Mouse (Mus musculus) MEL (cell line): ENCODE results near the gene Slc13a2. TPM values are rescaled to one million over a fixed set of nuclear protein-coding genes. Genes with fewer than 3 reads are reported as not detected.

ENCODE experiments used
- DNase-seq: peaks from one replicate; pipeline ENCODE4 v3.0.0; 2011; ENCODE audit warnings: low read depth, low spot score
- H3K27ac ChIP-seq: 2 replicates; pipeline ENCODE4 v1.5.1; 2012; ENCODE audit warnings: low read depth, mild to moderate bottlenecking, control low read depth, low read length, moderate library complexity; ENCODE audit not compliant: control insufficient read depth
- H3K27me3 ChIP-seq, 2 experiments: fragments of 150-350 bp in 1 of 2; sonication (generic) in 1 of 2; 2 replicates each; pipeline ENCODE4 v1.6.1; 2012; ENCODE audit warnings: low read length in 2 of 2, mild to moderate bottlenecking in 2 of 2, improper control_type of control experiment in 1 of 2, moderate library complexity in 1 of 2; ENCODE audit not compliant: insufficient read depth in 2 of 2, control insufficient read depth in 1 of 2
- H3K36me3 ChIP-seq, 2 experiments: 2 replicates each; pipeline ENCODE4 v1.6.1; 2012 to 2014; ENCODE audit warnings: low read length in 2 of 2, improper control_type of control experiment in 1 of 2, inconsistent platforms in 1 of 2, mild to moderate bottlenecking in 1 of 2; ENCODE audit not compliant: insufficient read depth in 2 of 2, control insufficient read depth in 1 of 2
- H3K4me1 ChIP-seq, 2 experiments: fragments of 150-350 bp in 1 of 2; sonication (generic) in 1 of 2; 2 replicates each; pipeline ENCODE4 v1.6.1; 2012; ENCODE audit warnings: low read length in 2 of 2, improper control_type of control experiment in 1 of 2, mild to moderate bottlenecking in 1 of 2; ENCODE audit not compliant: insufficient read depth in 2 of 2, control insufficient read depth in 1 of 2
- H3K4me3 ChIP-seq, 2 experiments: fragments of 150-350 bp in 1 of 2; sonication (generic) in 1 of 2; 2 replicates each; pipeline ENCODE4 v1.5.1; 2012; ENCODE audit warnings: low read depth in 2 of 2, low read length in 2 of 2, mild to moderate bottlenecking in 2 of 2, moderate library complexity in 2 of 2, control low read depth in 1 of 2, improper control_type of control experiment in 1 of 2; ENCODE audit not compliant: control insufficient read depth in 1 of 2, insufficient read depth in 1 of 2
- H3K79me2 ChIP-seq: 2 replicates; pipeline ENCODE4 v1.6.1; 2012; ENCODE audit warnings: mild to moderate bottlenecking, low read length, moderate library complexity; ENCODE audit not compliant: control insufficient read depth, poor library complexity, insufficient read depth
- H3K9ac ChIP-seq: 2 replicates; pipeline ENCODE4 v1.6.1; 2012; ENCODE audit warnings: low read depth, mild to moderate bottlenecking, control low read depth, low read length, moderate library complexity; ENCODE audit not compliant: control insufficient read depth, poor library complexity, severe bottlenecking
- H3K9me3 ChIP-seq: fragments of 150-350 bp; sonication (generic); replicated peaks from 2 replicates; pipeline ENCODE4 v1.6.1; 2012; ENCODE audit warnings: mild to moderate bottlenecking, low read length, improper control_type of control experiment, moderate library complexity; ENCODE audit not compliant: insufficient read depth
- CHD1 ChIP-seq: IDR thresholded peaks from 2 replicates; pipeline ENCODE4 v1.6.1; 2012; ENCODE audit warnings: low read depth, mild to moderate bottlenecking, inconsistent platforms, low read length, improper control_type of control experiment
- EP300 ChIP-seq, 2 experiments: IDR thresholded peaks; 2 replicates each; pipeline ENCODE4 v1.6.1; 2011; ENCODE audit warnings: improper control_type of control experiment in 2 of 2, low read length in 2 of 2, low read depth in 1 of 2, mild to moderate bottlenecking in 1 of 2
- GABPA ChIP-seq: IDR thresholded peaks from 2 replicates; pipeline ENCODE4 v1.6.1; 2012; ENCODE audit warnings: low read depth, mild to moderate bottlenecking, inconsistent platforms, low read length, improper control_type of control experiment, moderate library complexity
- GATA1 ChIP-seq: IDR thresholded peaks from 2 replicates; pipeline ENCODE4 v1.6.1; 2011; ENCODE audit warnings: low read depth, low read length, improper control_type of control experiment
- HCFC1 ChIP-seq: IDR thresholded peaks from 2 replicates; pipeline ENCODE4 v1.6.1; 2012; ENCODE audit warnings: low read depth, mild to moderate bottlenecking, inconsistent platforms, low read length, improper control_type of control experiment, moderate library complexity
- JUND ChIP-seq: IDR thresholded peaks from 2 replicates; pipeline ENCODE4 v1.6.1; 2011; ENCODE audit warnings: low read depth, mild to moderate bottlenecking, improper control_type of control experiment, low read length
- KAT2A ChIP-seq: conservative IDR thresholded peaks from 2 replicates; pipeline ENCODE4 v1.6.1; 2012; ENCODE audit warnings: low read depth, low read length, improper control_type of control experiment, inconsistent platforms
- MAFK ChIP-seq: IDR thresholded peaks from 2 replicates; pipeline ENCODE4 v1.6.1; 2011; ENCODE audit warnings: low read depth, mild to moderate bottlenecking, low read length, improper control_type of control experiment, borderline replicate concordance
- MEF2A ChIP-seq: IDR thresholded peaks from 2 replicates; pipeline ENCODE4 v1.6.1; 2014; ENCODE audit warnings: low read depth, mild to moderate bottlenecking, inconsistent platforms, low read length, improper control_type of control experiment; ENCODE audit not compliant: poor library complexity, insufficient replicate concordance, severe bottlenecking; ENCODE audit errors: extremely low read depth
- MXI1 ChIP-seq: IDR thresholded peaks from 2 replicates; pipeline ENCODE4 v1.6.1; 2011; ENCODE audit warnings: mild to moderate bottlenecking, low read depth, low read length, improper control_type of control experiment
- MYB ChIP-seq: IDR thresholded peaks from 2 replicates; pipeline ENCODE4 v1.6.1; 2011; ENCODE audit warnings: mild to moderate bottlenecking, low read depth, low read length, improper control_type of control experiment
- NELFE ChIP-seq: IDR thresholded peaks from 2 replicates; pipeline ENCODE4 v1.6.1; 2011; ENCODE audit warnings: low read depth, low read length, improper control_type of control experiment
- POLR2AphosphoS5 ChIP-seq: IDR thresholded peaks from 2 replicates; pipeline ENCODE4 v1.6.1; 2012; ENCODE audit warnings: low read depth, borderline replicate concordance, mild to moderate bottlenecking, inconsistent platforms, low read length, moderate library complexity, mixed read lengths
- RAD21 ChIP-seq: IDR thresholded peaks from 2 replicates; pipeline ENCODE4 v1.6.1; 2011; ENCODE audit warnings: mild to moderate bottlenecking, low read depth, low read length, improper control_type of control experiment
- SIN3A ChIP-seq: IDR thresholded peaks from 2 replicates; pipeline ENCODE4 v1.6.1; 2012; ENCODE audit warnings: low read length, improper control_type of control experiment, inconsistent platforms
- SMC3 ChIP-seq: IDR thresholded peaks from 2 replicates; pipeline ENCODE4 v1.6.1; 2011; ENCODE audit warnings: low read depth, low read length, improper control_type of control experiment
- TCF12 ChIP-seq: IDR thresholded peaks from 2 replicates; pipeline ENCODE4 v1.6.1; 2014; ENCODE audit warnings: low read depth, mild to moderate bottlenecking, inconsistent platforms, low read length, improper control_type of control experiment, moderate library complexity
- UBTF ChIP-seq: IDR thresholded peaks from 2 replicates; pipeline ENCODE4 v1.6.1; 2012; ENCODE audit warnings: low read depth, mild to moderate bottlenecking, inconsistent platforms, low read length, improper control_type of control experiment, moderate library complexity, borderline replicate concordance; ENCODE audit not compliant: insufficient read depth
- ZMIZ1 ChIP-seq: IDR thresholded peaks from 2 replicates; pipeline ENCODE4 v1.6.1; 2012; ENCODE audit warnings: low read depth, mild to moderate bottlenecking, inconsistent platforms, low read length, improper control_type of control experiment, moderate library complexity
- ZNF384 ChIP-seq: IDR thresholded peaks from 2 replicates; pipeline ENCODE4 v1.6.1; 2012; ENCODE audit warnings: low read depth, mild to moderate bottlenecking, inconsistent platforms, low read length, improper control_type of control experiment
- polyA plus RNA-seq, 2 experiments: library from polyadenylated mRNA; stranded (reverse) in 1 of 2; unstranded in 1 of 2; fragments of >175 nt in 1 of 2; fragments of >200 nt in 1 of 2; gene quantifications; 2 replicates each; pipeline versions ENCODE4 v1.2.1 to v1.2.4; 2012; ENCODE audit warnings: low replicate concordance in 2 of 2, low read depth in 1 of 2; ENCODE audit not compliant: insufficient read length in 2 of 2, insufficient read depth in 1 of 2, missing spikeins in 1 of 2
- total RNA-seq: library from RNA; depleted of rRNA; stranded (reverse); fragments of 300-350 nt; gene quantifications from 2 replicates; pipeline ENCODE4 v1.2.3, GENCODE M21; 2012

The Slc13a2 gene
- total and polyA plus RNA-seq, 3 experiments: not detected

GRCm38 (mm10) chr11:78425572-78425971, 3.6 kb upstream of the Slc13a2 start (continued):
- TF ChIP-seq POLR2AphosphoS5 (no peak), GABPA (no peak)
- TF ChIP-seq, all 39 proteins: peak for 0

DNA sequence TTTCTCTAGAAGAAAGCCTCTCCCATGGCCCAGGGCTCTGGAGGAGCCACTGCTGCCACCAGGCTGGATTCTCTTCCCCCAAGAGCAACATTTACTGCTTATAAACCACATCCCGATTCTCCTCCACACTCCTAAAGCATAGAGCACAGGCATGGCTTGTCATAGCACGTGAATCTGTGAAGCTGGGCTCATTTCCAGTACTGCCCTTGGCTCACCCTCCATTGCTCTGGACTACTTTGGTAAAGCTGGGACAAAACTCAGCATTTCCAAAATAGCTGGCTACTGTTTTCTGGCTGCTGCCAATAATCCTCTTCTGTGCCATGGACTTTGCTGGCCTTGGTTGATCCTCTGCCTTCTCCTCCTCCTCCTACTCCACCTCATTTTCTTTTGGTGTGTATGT, 2.3 kb upstream of the Slc13a2 start:
- H3K27ac ChIP-seq: no peak overlapping the region
- H3K4me1 ChIP-seq: peaks cover 0 to 11% of the 10 kb centered on the region in 2 experiments; a peak in 3 of 4 replicates
- H3K79me2 ChIP-seq: no peaks in the 10 kb centered on the region
- H3K36me3 ChIP-seq: peaks cover 0 to 9% of the 10 kb centered on the region in 2 experiments; a peak in 2 of 4 replicates
- no peak overlapping the region for H3K4me3 ChIP-seq
- peaks cover 3 to 9% of the 10 kb centered on the region in 2 experiments; a peak in 2 of 4 replicates for H3K27me3 ChIP-seq
- TF ChIP-seq SMC3 (no peak), TCF12 (no peak), KAT2A (no peak), RAD21 (no peak)
- no peak for DNase-seq
- H3K9me3 ChIP-seq: no peaks in the 10 kb centered on the region
- no peak overlapping the region for H3K9ac ChIP-seq

- TF ChIP-seq NELFE (no peak), CHD1 (no peak), GATA1 (0 out of 2 replicates have a peak, but pooled peaks have one; percentile 3)
- H3K27me3 ChIP-seq: peaks cover 6 to 9% of the 10 kb centered on the region in 2 experiments; a peak in 3 of 4 replicates
- no peak overlapping the region for H3K9ac ChIP-seq
Observed at GRCm38 (mm10) chr11:78421201-78422009, 612 bp downstream of the Slc13a2 start.

DNA sequence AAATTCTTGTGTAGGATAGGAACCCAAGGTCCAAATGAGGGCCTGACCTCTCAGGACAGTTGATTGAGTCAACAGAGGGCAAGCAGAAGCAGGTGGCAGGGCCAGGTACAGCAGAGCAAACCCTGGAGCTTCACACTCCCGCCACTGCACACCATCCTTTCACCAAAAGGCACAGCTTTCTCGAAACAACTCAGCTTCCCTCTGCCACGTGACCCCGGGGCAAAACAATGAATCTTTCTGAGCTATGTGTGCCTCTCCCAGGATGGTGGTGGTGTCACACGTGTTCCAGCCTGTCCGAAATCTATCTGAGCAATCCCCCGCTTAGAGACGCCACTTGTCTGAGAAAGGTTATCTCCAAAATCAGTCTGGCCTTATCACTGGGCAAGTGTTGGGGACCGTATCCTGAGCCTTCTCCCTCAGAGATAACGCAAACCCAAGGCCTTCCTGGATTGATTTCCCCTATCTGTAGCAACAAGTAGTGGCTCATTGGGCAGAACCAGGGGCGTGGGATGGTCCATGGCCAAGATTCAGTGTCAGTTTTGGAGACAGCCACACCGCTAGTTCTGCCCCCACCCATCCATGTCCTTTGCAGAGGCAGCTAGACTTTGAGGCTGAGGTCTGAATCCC, 1.6 kb downstream of the Slc13a2 start:
- Histone ChIP-seq H3K4me1 (peaks cover 0 to 11% of the 10 kb centered on the region in 2 experiments; a peak in 2 of 4 replicates), H3K27me3 (peaks cover 8 to 12% of the 10 kb centered on the region in 2 experiments), H3K9me3 (no peaks in the 10 kb centered on the region), H3K36me3 (peaks cover 0 to 9% of the 10 kb centered on the region in 2 experiments; a peak in 2 of 4 replicates), H3K4me3 (no peak overlapping the region), H3K27ac (no peak overlapping the region), H3K79me2 (no peaks in the 10 kb centered on the region), H3K9ac (no peak overlapping the region)
- DNase-seq: peak; percentile 22
- no peak for TF ChIP-seq UBTF
- TF ChIP-seq TCF12: peak; percentile 55
- TF ChIP-seq ZNF384: no peak
- TF ChIP-seq MYB: no peak
- no peak for TF ChIP-seq RAD21
- no peak for TF ChIP-seq HCFC1
- no peak for TF ChIP-seq JUND
- no peak for TF ChIP-seq NELFE
- TF ChIP-seq MEF2A: no peak
- no peak for TF ChIP-seq MAFK
- TF ChIP-seq MXI1: no peak
- no peak for TF ChIP-seq EP300 (IDR thresholded peaks at IDR 0.05; ENCODE audit: low read depth in 1 of 2, low read length in 2 of 2)
- no peak for TF ChIP-seq SIN3A
- TF ChIP-seq GATA1: peak; percentile 80
- no peak for TF ChIP-seq ZMIZ1

More at GRCm38 (mm10) chr11:78421201-78422009, 612 bp downstream of the Slc13a2 start:
- DNase-seq: no peak
- H3K79me2 ChIP-seq: no peaks in the 10 kb centered on the region
- no peak overlapping the region for H3K4me3 ChIP-seq
- H3K4me1 ChIP-seq: peaks cover 0 to 11% of the 10 kb centered on the region in 2 experiments; a peak in 2 of 4 replicates
- no peaks in the 10 kb centered on the region for H3K9me3 ChIP-seq
- no peak overlapping the region for H3K27ac ChIP-seq
- H3K36me3 ChIP-seq: peaks cover 0 to 9% of the 10 kb centered on the region in 2 experiments; a peak in 2 of 4 replicates
